Mouse (Mus musculus): ENCODE measurements around the gene Grm1.

Grm1 gene

GRCm38 (mm10) chr10:10710359-10710758 lies 371.8 kb downstream of the Grm1 start:
- DNase-seq, result no peak

- no peak for DNase-seq
Observed at GRCm38 (mm10) chr10:10708031-10708430, 374.1 kb downstream of the Grm1 start.

- no peak for DNase-seq
Observed at GRCm38 (mm10) chr10:10701326-10701725, 380.8 kb downstream of the Grm1 start.

- DNase-seq, result no peak
Observed at GRCm38 (mm10) chr10:10700903-10701302, 381.3 kb downstream of the Grm1 start.

- DNase-seq, result no peak
Observed at GRCm38 (mm10) chr10:10697497-10697896, 384.7 kb downstream of the Grm1 start.

GRCm38 (mm10) chr10:10689668-10690223 lies 392.4 kb downstream of the Grm1 start:
- no peak for DNase-seq

GRCm38 (mm10) chr10:10688907-10689667 lies 393.1 kb downstream of the Grm1 start:
- DNase-seq, result peak; percentile 22

- DNase-seq, result no peak
Observed at GRCm38 (mm10) chr10:10681048-10681447, 401.1 kb downstream of the Grm1 start, which contains the start of gene Gm10944. Gm10944 (plus strand) TSS chr10:10681348.

GRCm38 (mm10) chr10:10659976-10660375 lies 422.2 kb downstream of the Grm1 start:
- DNase-seq, result no peak

- DNase-seq, result no peak
Observed at GRCm38 (mm10) chr10:10659161-10659560, 423.0 kb downstream of the Grm1 start.

GRCm38 (mm10) chr10:10656621-10657020 lies 425.5 kb downstream of the Grm1 start:
- DNase-seq, result no peak

GRCm38 (mm10) chr10:10655991-10656390 lies 426.2 kb downstream of the Grm1 start:
- no peak for DNase-seq

Data from right cerebral cortex, postnatal 4 days (tissue).